In genomic region chr2:165818985-165819948, GRCm38 (mm10) we compare ENCODE assay signal across 7 mouse cellular contexts.
DNase-seq lines count a peak whose midpoint lies in the region; ATAC-seq and TF ChIP-seq lines count a peak whose summit lies in the region.

No protein-coding gene starts in this region.

- peak; percentile 87 for DNase-seq in R1 (ENCODE audit: low read depth, low spot score)
- peak; percentile 77 for DNase-seq in cerebellum, adult 8-10 months
- DNase-seq in layer of hippocampus, adult 9-11 months: peak; percentile 75
- DNase-seq in lung, postnatal 0 days (ENCODE audit: low spot score): peak; percentile 79
- peak; percentile 65 for DNase-seq in retina, postnatal 7 days (ENCODE audit: low read depth, low spot score)

- ATAC-seq in frontal cortex, adult (ENCODE audit: low TSS enrichment): peak; percentile 62
- ATAC-seq in hindbrain, embryonic 12.5 days (ENCODE audit: low FRiP score): peak; percentile 33; the same call in 1 of the 2 replicates
- peak; percentile 82 for ATAC-seq in lung, postnatal 0 days

- H3K4me1 ChIP-seq in hindbrain, embryonic 12.5 days: peaks cover 15% of the 10 kb centered on the region
- H3K4me1 ChIP-seq in lung, postnatal 0 days (ENCODE audit: insufficient read depth, low read depth, low read length): no peaks in the 10 kb centered on the region

- H3K27me3 ChIP-seq in hindbrain, embryonic 12.5 days: no peaks in the 10 kb centered on the region
- no peaks in the 10 kb centered on the region for H3K27me3 ChIP-seq in lung, postnatal 0 days (replicated peaks; ENCODE audit: insufficient read depth, low read length)

- 81% methylated on average over 10 of the region's 10 CpGs for WGBS in hindbrain, embryonic 12.5 days
- 75% methylated on average over 10 of the region's 10 CpGs for WGBS in lung, postnatal 0 days

- peaks cover 75% of the 10 kb centered on the region for H3K36me3 ChIP-seq in hindbrain, embryonic 12.5 days
- peaks cover 11% of the 10 kb centered on the region; the same call in 1 of the 2 replicates for H3K36me3 ChIP-seq in lung, postnatal 0 days (ENCODE audit: insufficient read depth, low read length)

- no peak overlapping the region for H3K9ac ChIP-seq in hindbrain, embryonic 12.5 days
- no peak overlapping the region for H3K9ac ChIP-seq in lung, postnatal 0 days (replicated peaks; ENCODE audit: low read depth)

- no peak overlapping the region for H3K4me2 ChIP-seq in hindbrain, embryonic 12.5 days (replicated peaks)
- H3K4me2 ChIP-seq in lung, postnatal 0 days (replicated peaks; ENCODE audit: low read depth, low read length): no peak overlapping the region

- TF ChIP-seq EP300 in lung, postnatal 0 days (IDR thresholded peaks at IDR 0.05): no peak

- peak; percentile 92 for TF ChIP-seq CTCF in lung, postnatal 0 days (IDR thresholded peaks at IDR 0.05)

- H3K4me3 ChIP-seq in hindbrain, embryonic 12.5 days: no peak overlapping the region
- no peak overlapping the region for H3K4me3 ChIP-seq in lung, postnatal 0 days (ENCODE audit: low read depth, low read length)

- no peak overlapping the region for H3K27ac ChIP-seq in hindbrain, embryonic 12.5 days
- no peak overlapping the region for H3K27ac ChIP-seq in lung, postnatal 0 days (ENCODE audit: low read length)

- H3K9me3 ChIP-seq in hindbrain, embryonic 12.5 days (replicated peaks): no peaks in the 10 kb centered on the region
- H3K9me3 ChIP-seq in lung, postnatal 0 days (ENCODE audit: low read length): no peaks in the 10 kb centered on the region
